Mouse (Mus musculus): ENCODE data around the gene Adh6a. TPM values are rescaled to one million over a fixed set of nuclear protein-coding genes. Genes with fewer than 3 reads are reported as not detected.

Gene Adh6a
- 0.19 TPM in 1 of 2 replicates, not detected in the other for polyA plus RNA-seq (2015; fragmentation: Nextera tagmentation; extraction: Ambion mirVana)

DNA sequence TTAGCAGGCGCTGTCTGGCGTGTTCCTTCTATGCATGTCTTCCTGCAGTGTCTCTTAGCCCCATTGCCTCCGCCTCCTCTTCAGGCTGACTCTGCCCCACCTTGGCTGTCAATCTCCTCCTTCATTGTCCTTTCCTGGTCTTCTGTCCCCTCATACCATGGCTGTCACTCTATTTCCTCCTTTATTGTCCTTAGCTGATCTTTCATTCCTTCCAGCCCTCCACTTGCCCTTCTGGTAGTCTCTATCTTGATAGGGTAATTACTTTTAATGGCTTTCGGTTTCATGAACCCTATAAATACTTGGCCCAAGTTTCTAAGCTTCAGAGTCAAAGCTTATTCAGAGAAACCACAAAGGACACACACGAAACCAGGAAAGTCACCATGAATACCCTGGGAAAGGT, at the start of gene Adh6a:
TSS of gene Adh6a (plus strand) at position 322 of the 400 bp plus-strand sequence.
- H3K36me3 ChIP-seq, result no peaks in the 10 kb centered on the region
- no peak for ATAC-seq (ENCODE audit: insufficient number of reproducible peaks, insufficient read depth, low FRiP score, low TSS enrichment, low read depth)
- whole genome bisulfite sequencing, result 80% methylated on average over 5 of the region's 5 CpGs
- H3K4me2 ChIP-seq, result no peak within 1 kb of the TSS
- no peak within 1 kb of the TSS for H3K27ac ChIP-seq
- no peak within 1 kb of the TSS for H3K9ac ChIP-seq
- H3K27me3 ChIP-seq, result no peaks in the 10 kb centered on the region
- H3K9me3 ChIP-seq, result no peaks in the 10 kb centered on the region
- H3K4me3 ChIP-seq, result no peak within 1 kb of the TSS
- H3K4me1 ChIP-seq, result no peaks in the 10 kb centered on the region

GRCm38 (mm10) chr3:138264648-138265047, 48.4 kb upstream of the Adh6a start:
- ATAC-seq (ENCODE audit: insufficient number of reproducible peaks, insufficient read depth, low FRiP score, low TSS enrichment, low read depth), result no peak
- Histone ChIP-seq H3K4me2 (no peak overlapping the region), H3K9ac (no peak overlapping the region), H3K27ac (no peak overlapping the region), H3K4me1 (peaks cover 5% of the 10 kb centered on the region), H3K9me3 (no peaks in the 10 kb centered on the region), H3K4me3 (no peak overlapping the region), H3K27me3 (no peaks in the 10 kb centered on the region), H3K36me3 (no peaks in the 10 kb centered on the region)
- WGBS, result 71% methylated on average over 3 of the region's 3 CpGs

DNA sequence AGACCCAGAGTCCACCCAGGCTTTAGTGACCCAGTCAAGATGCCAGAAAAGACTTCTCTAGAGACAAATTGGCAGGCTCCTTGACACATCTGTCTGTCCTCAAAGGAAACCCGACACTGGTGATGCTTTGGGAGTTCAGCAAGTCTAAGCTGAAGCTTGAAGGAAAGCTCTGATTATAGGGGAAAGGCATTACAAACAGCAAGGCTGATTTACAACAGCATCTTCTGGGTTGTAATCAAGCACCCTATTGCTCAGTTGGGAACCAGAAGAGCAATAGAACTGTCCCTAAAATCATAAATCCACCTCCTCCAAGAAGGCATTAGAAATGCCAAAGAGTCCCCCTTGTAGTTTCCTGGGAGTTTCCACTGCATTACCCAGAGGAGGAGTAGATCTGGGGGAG, 42.6 kb upstream of the Adh6a start:
- Histone ChIP-seq H3K9me3 (no peaks in the 10 kb centered on the region), H3K9ac (no peak overlapping the region), H3K27ac (no peak overlapping the region), H3K27me3 (no peaks in the 10 kb centered on the region), H3K4me3 (no peak overlapping the region), H3K4me1 (peaks cover 6% of the 10 kb centered on the region; the same call in 1 of the 2 replicates), H3K36me3 (no peaks in the 10 kb centered on the region), H3K4me2 (no peak overlapping the region)
- 27% methylated on average over 1 of the region's 1 CpGs for WGBS
- ATAC-seq (ENCODE audit: insufficient number of reproducible peaks, insufficient read depth, low FRiP score, low TSS enrichment, low read depth), result no peak

DNA sequence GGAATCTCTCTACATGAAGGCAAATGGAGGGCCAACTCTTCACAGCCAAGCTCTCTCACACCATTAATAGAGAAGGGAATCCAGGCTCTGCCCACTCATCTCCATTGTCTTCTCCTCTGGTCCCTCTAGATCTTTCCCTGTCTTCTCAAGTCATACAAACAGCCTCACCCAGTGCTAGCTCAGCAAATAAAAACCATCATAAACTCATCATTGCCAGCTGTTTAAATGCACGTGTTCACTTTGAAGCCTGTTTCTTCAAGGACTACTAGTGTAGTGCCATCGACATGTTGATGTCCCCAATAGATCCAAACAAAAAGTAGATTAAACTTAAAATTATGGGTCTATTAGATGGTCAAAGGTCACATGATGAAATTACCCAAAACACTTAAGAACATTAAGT, 41.8 kb upstream of the Adh6a start:
- 74% methylated on average over 2 of the region's 2 CpGs for WGBS
- H3K27me3 ChIP-seq, result no peaks in the 10 kb centered on the region
- ATAC-seq (ENCODE audit: insufficient number of reproducible peaks, insufficient read depth, low FRiP score, low TSS enrichment, low read depth), result no peak

GRCm38 (mm10) chr3:138273080-138273479, 40.0 kb upstream of the Adh6a start:
- Histone ChIP-seq H3K27me3 (no peaks in the 10 kb centered on the region), H3K4me2 (no peak overlapping the region), H3K27ac (no peak overlapping the region), H3K9ac (no peak overlapping the region), H3K4me1 (peaks cover 6% of the 10 kb centered on the region; the same call in 1 of the 2 replicates), H3K9me3 (no peaks in the 10 kb centered on the region), H3K36me3 (no peaks in the 10 kb centered on the region), H3K4me3 (no peak overlapping the region)
- no peak for ATAC-seq (ENCODE audit: insufficient number of reproducible peaks, insufficient read depth, low FRiP score, low TSS enrichment, low read depth)
- WGBS, result 73% methylated on average over 7 of the region's 7 CpGs

More for the DNA sequence above, 41.8 kb upstream of the Adh6a start:
- no peak overlapping the region for H3K9ac ChIP-seq
- no peak overlapping the region for H3K4me2 ChIP-seq
- no peaks in the 10 kb centered on the region for H3K9me3 ChIP-seq
- H3K4me1 ChIP-seq, result peaks cover 6% of the 10 kb centered on the region; the same call in 1 of the 2 replicates
- no peak overlapping the region for H3K4me3 ChIP-seq
- no peak overlapping the region for H3K27ac ChIP-seq
- no peaks in the 10 kb centered on the region for H3K36me3 ChIP-seq

DNA sequence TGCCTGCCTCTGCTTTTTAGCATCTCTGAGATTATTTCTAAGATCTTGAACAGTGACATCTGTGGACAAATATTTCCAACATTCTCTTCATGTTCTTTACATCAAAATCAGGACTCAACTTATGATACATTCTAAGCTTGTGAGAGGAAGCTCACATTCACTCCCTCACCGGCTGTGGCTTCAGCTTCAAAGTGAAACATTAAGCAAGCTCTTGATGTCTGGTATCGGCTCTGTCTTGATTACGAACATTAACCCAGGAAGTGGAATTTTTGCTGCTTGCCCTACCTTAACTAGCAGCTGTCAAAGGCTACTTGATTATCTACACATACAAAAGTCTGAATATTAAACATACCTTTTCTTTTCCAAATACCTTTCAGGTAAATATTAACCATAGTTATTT, 38.0 kb upstream of the Adh6a start:
- Histone ChIP-seq H3K27ac (no peak overlapping the region), H3K4me1 (peaks cover 6% of the 10 kb centered on the region; the same call in 1 of the 2 replicates), H3K4me3 (no peak overlapping the region), H3K27me3 (no peaks in the 10 kb centered on the region), H3K36me3 (no peaks in the 10 kb centered on the region), H3K9ac (no peak overlapping the region), H3K9me3 (no peaks in the 10 kb centered on the region), H3K4me2 (no peak overlapping the region)
- WGBS, result 56% methylated on average over 3 of the region's 3 CpGs
- ATAC-seq (ENCODE audit: insufficient number of reproducible peaks, insufficient read depth, low FRiP score, low TSS enrichment, low read depth), result no peak

- Histone ChIP-seq H3K9ac (no peak overlapping the region), H3K4me1 (no peaks in the 10 kb centered on the region), H3K9me3 (no peaks in the 10 kb centered on the region), H3K27me3 (no peaks in the 10 kb centered on the region), H3K4me3 (no peak overlapping the region), H3K4me2 (no peak overlapping the region), H3K36me3 (no peaks in the 10 kb centered on the region), H3K27ac (no peak overlapping the region)
- ATAC-seq (ENCODE audit: insufficient number of reproducible peaks, insufficient read depth, low FRiP score, low TSS enrichment, low read depth), result no peak
- 87% methylated on average over 9 of the region's 9 CpGs for WGBS
Measured at GRCm38 (mm10) chr3:138282556-138282955, 30.5 kb upstream of the Adh6a start.

GRCm38 (mm10) chr3:138283831-138284230, 29.3 kb upstream of the Adh6a start:
- Histone ChIP-seq H3K36me3 (no peaks in the 10 kb centered on the region), H3K27me3 (no peaks in the 10 kb centered on the region), H3K9me3 (no peaks in the 10 kb centered on the region), H3K4me2 (no peak overlapping the region), H3K4me3 (no peak overlapping the region), H3K4me1 (no peaks in the 10 kb centered on the region), H3K9ac (no peak overlapping the region), H3K27ac (no peak overlapping the region)
- no peak for ATAC-seq (ENCODE audit: insufficient number of reproducible peaks, insufficient read depth, low FRiP score, low TSS enrichment, low read depth)
- 95% methylated on average over 1 of the region's 1 CpGs for WGBS

- Histone ChIP-seq H3K9ac (no peak overlapping the region), H3K4me1 (no peaks in the 10 kb centered on the region), H3K27ac (no peak overlapping the region), H3K36me3 (no peaks in the 10 kb centered on the region), H3K27me3 (no peaks in the 10 kb centered on the region), H3K4me2 (no peak overlapping the region), H3K4me3 (no peak overlapping the region), H3K9me3 (no peaks in the 10 kb centered on the region)
- WGBS, result 88% methylated on average over 7 of the region's 7 CpGs
- no peak for ATAC-seq (ENCODE audit: insufficient number of reproducible peaks, insufficient read depth, low FRiP score, low TSS enrichment, low read depth)
Measured at GRCm38 (mm10) chr3:138285986-138286385, 27.1 kb upstream of the Adh6a start.

DNA sequence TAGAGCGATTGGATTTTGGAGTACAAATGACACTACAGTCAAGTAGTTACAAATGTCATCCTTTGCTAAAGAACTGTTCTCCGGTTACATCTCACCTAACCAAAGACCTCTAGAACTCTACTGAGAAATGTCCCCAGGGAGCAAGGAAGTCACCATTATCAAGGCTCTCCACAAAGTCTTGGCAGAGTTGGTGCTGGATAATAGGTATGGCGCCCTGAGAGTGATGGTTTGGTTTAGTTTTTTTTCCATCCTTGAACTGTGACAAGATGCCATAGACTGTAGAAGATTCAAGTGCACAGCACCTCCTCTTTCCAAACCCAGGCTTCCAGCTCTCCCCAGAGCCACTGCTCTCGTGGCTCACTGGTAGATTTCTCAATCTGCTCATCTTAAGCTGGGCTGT, 25.4 kb upstream of the Adh6a start:
- 84% methylated on average over 4 of the region's 4 CpGs for WGBS
- ATAC-seq (ENCODE audit: insufficient number of reproducible peaks, insufficient read depth, low FRiP score, low TSS enrichment, low read depth), result no peak
- Histone ChIP-seq H3K27me3 (no peaks in the 10 kb centered on the region), H3K9ac (no peak overlapping the region), H3K4me2 (no peak overlapping the region), H3K4me3 (no peak overlapping the region), H3K27ac (no peak overlapping the region), H3K9me3 (no peaks in the 10 kb centered on the region), H3K4me1 (no peaks in the 10 kb centered on the region), H3K36me3 (no peaks in the 10 kb centered on the region)

- Histone ChIP-seq H3K36me3 (no peaks in the 10 kb centered on the region), H3K9me3 (no peaks in the 10 kb centered on the region), H3K4me3 (no peak overlapping the region), H3K4me1 (no peaks in the 10 kb centered on the region), H3K4me2 (no peak overlapping the region), H3K9ac (no peak overlapping the region), H3K27me3 (no peaks in the 10 kb centered on the region), H3K27ac (no peak overlapping the region)
- 85% methylated on average over 2 of the region's 2 CpGs for WGBS
- no peak for ATAC-seq (ENCODE audit: insufficient number of reproducible peaks, insufficient read depth, low FRiP score, low TSS enrichment, low read depth)
Measured at GRCm38 (mm10) chr3:138290672-138291071, 22.4 kb upstream of the Adh6a start.

DNA sequence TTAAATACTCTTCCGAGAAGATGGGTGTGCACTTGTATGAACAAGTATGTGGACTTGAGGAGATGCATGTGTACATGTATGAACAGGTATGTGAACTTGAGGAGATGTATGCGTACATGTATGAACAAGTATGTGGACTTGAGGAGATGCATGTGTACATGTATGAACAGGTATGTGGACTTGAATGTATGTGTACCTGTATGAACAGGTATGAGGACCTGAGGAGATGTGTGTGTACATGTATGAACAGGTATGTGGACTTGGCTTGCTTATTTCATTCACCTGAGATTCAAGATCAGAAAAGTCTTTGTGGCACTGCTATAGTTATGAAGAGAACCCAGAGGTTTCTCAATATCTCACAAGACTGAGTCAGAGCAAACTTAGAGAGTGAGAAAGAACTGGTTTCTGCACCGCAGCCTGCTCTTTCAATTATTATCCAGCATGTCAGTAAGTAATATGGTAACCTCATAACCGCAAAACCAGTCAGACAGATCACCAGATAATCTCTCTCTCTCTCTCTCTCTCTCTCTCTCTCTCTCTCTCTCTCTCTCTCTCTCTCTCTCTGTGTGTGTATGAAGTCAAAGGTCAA, 21.5 kb upstream of the Adh6a start:
- WGBS, result 91% methylated on average over 4 of the region's 4 CpGs
- ATAC-seq (ENCODE audit: insufficient number of reproducible peaks, insufficient read depth, low FRiP score, low TSS enrichment, low read depth), result no peak
- H3K9ac ChIP-seq, result no peak overlapping the region

More for the DNA sequence above, 21.5 kb upstream of the Adh6a start:
- Histone ChIP-seq H3K4me3 (no peak overlapping the region), H3K27ac (no peak overlapping the region), H3K4me1 (no peaks in the 10 kb centered on the region), H3K9me3 (no peaks in the 10 kb centered on the region), H3K4me2 (no peak overlapping the region), H3K27me3 (no peaks in the 10 kb centered on the region), H3K36me3 (no peaks in the 10 kb centered on the region)
